ENCODE assay signal across 20 mouse cellular contexts in genomic region chr1:38860207-38860606, GRCm38 (mm10). TPM values are rescaled to one million over a fixed set of nuclear protein-coding genes. Genes with fewer than 3 reads are reported as not detected.
DNase-seq lines count a peak whose midpoint lies in the region; ATAC-seq and TF ChIP-seq lines count a peak whose summit lies in the region.
"Had no signal": no experiment of that assay in that cellular context is flagged by ENCODE, and none has a peak within 500 bp of the region (broad histone marks: within the 10 kb centered on the region; RNA-seq: fewer than 3 reads in every experiment).

No protein-coding gene starts in this region.

- H3K79me2 ChIP-seq in liver, adult 2 months (ENCODE audit: control insufficient read depth, insufficient read depth, low read length) = no peaks in the 10 kb centered on the region

- H3K9me3 ChIP-seq in ES-E14 (ENCODE audit: control insufficient read depth, insufficient read depth, low read depth, low read length) = no peaks in the 10 kb centered on the region
- H3K9me3 ChIP-seq: forebrain, embryonic 13.5 days; limb, embryonic 12.5 days; liver, embryonic 13.5 days; neural tube, embryonic 12.5 days had no signal

- H3K4me3 ChIP-seq in liver, adult 2 months (ENCODE audit: insufficient read depth, low read depth, low read length) = no peak overlapping the region
- no peak overlapping the region for H3K4me3 ChIP-seq in ES-E14 (ENCODE audit: insufficient read depth in 1 of 2, low read depth in 1 of 2, low read length in 2 of 2, poor library complexity in 1 of 2, severe bottlenecking in 1 of 2)
- H3K4me3 ChIP-seq: forebrain, embryonic 13.5 days; limb, embryonic 12.5 days; liver, embryonic 13.5 days; neural tube, embryonic 12.5 days had no signal

- in situ Hi-C loops in ES-E14 (cut with MboI; ENCODE audit: low sequenced_read_pairs in 2 of 2, unreplicated experiment in 2 of 2) = loop anchor here in 1 of 2 experiments (10.0 kb wide), 1 partner anchor 75 kb away; the partner anchor contains the start of gene Nms

- peak; percentile 8 for DNase-seq in liver, adult 2 months (ENCODE audit: extremely low read depth, low read depth, low spot score)
- no peak for DNase-seq in liver
- DNase-seq in 416B (ENCODE audit: low read depth) = peak; percentile 37
- DNase-seq in ES-E14 (ENCODE audit: low read depth, low spot score) = no peak
- DNase-seq in cerebellum, adult 9-11 months = no peak
- DNase-seq: adrenal gland, postnatal 14 days; cerebellum, adult 9-10 months; heart, postnatal 14 days; kidney, adult 11 months; kidney, postnatal 4 days; liver, embryonic 13.5 days; lung, adult 2 months; lung, postnatal 4 days; right cerebral cortex, postnatal 14 days had no signal

- WGBS in liver, adult 2 months = 84% methylated on average over 5 of the region's 5 CpGs

- no peaks in the 10 kb centered on the region for H3K27me3 ChIP-seq in liver, adult 2 months (ENCODE audit: control insufficient read depth, insufficient read depth, low read length)
- H3K27me3 ChIP-seq: forebrain, embryonic 13.5 days; limb, embryonic 12.5 days; liver, embryonic 13.5 days; neural tube, embryonic 12.5 days had no signal

- TF ChIP-seq POLR2A in liver, adult 2 months (IDR thresholded peaks at IDR 0.05; ENCODE audit: extremely low read depth, insufficient read depth, low read length) = no peak

- no peak overlapping the region for H3K9ac ChIP-seq in liver, adult 2 months (ENCODE audit: low read depth, low read length)
- no peak overlapping the region for H3K9ac ChIP-seq in ES-E14 (ENCODE audit: insufficient read depth, low read depth, low read length, poor library complexity, severe bottlenecking)
- H3K9ac ChIP-seq: forebrain, embryonic 13.5 days; limb, embryonic 12.5 days; liver, embryonic 13.5 days; neural tube, embryonic 12.5 days had no signal

- peaks cover 5% of the 10 kb centered on the region; the same call in 1 of the 2 replicates for H3K4me1 ChIP-seq in liver, adult 2 months (ENCODE audit: control insufficient read depth, insufficient read depth, low read length)
- H3K4me1 ChIP-seq in ES-E14 (ENCODE audit: control insufficient read depth in 2 of 2, insufficient read depth in 2 of 2, low read length in 2 of 2, poor library complexity in 1 of 2) = no peaks in the 10 kb centered on the region
- H3K4me1 ChIP-seq: forebrain, embryonic 13.5 days; limb, embryonic 12.5 days; liver, embryonic 13.5 days; neural tube, embryonic 12.5 days had no signal

- no peak overlapping the region for H3K27ac ChIP-seq in liver, adult 2 months (replicated peaks; ENCODE audit: insufficient read depth, low read depth, low read length)
- H3K27ac ChIP-seq in ES-E14 (ENCODE audit: insufficient read depth, low read depth, low read length, poor library complexity, severe bottlenecking) = no peak overlapping the region
- H3K27ac ChIP-seq: forebrain, embryonic 13.5 days; limb, embryonic 12.5 days; liver, embryonic 13.5 days; neural tube, embryonic 12.5 days had no signal

- ATAC-seq in erythroid progenitor cell, adult 5-6 weeks (replicated peaks; ENCODE audit: low FRiP score, poor library complexity, severe bottlenecking) = peak; percentile 64; the same call in 1 of the 2 replicates
- ATAC-seq in cerebellum, adult (ENCODE audit: insufficient number of reproducible peaks, low FRiP score, low TSS enrichment) = no peak
- ATAC-seq: activated CD4-positive, CD25-positive, alpha-beta regulatory T cell, adult 4 months had no signal

- no peak for TF ChIP-seq CTCF in liver, adult 2 months (IDR thresholded peaks at IDR 0.05; ENCODE audit: low read depth, low read length)

- no peaks in the 10 kb centered on the region for H3K36me3 ChIP-seq in liver, adult 2 months (ENCODE audit: control insufficient read depth, insufficient read depth, low read length)
- peaks cover 2% of the 10 kb centered on the region; the same call in 1 of the 2 replicates for H3K36me3 ChIP-seq in ES-E14 (ENCODE audit: control insufficient read depth, insufficient read depth, low read length, poor library complexity, severe bottlenecking)
- H3K36me3 ChIP-seq: limb, embryonic 12.5 days; liver, embryonic 13.5 days had no signal

TF ChIP-seq in ES-E14, 5 proteins besides CTCF, POLR2A, EP300 and RAD21:
- TF ChIP-seq MAFK (IDR thresholded peaks at IDR 0.05; ENCODE audit: insufficient read depth, low read depth, low read length) = peak; percentile 90
- TF ChIP-seq CHD2 (IDR thresholded peaks at IDR 0.05; ENCODE audit: low read depth, low read length) = no peak

RNA-seq across cellular contexts. Expression of gene Lonrf2, which starts 23.7 kb away (rescaled TPM):
- total RNA-seq in liver, adult 2 months (2014; rRNA removed) = not detected in 2 replicates
- not detected in 2 replicates for polyA plus RNA-seq in liver, adult 2 months (2012; rRNA removed)
- 0.69 and 1.5 TPM in 2 replicates for total RNA-seq in ES-E14 (2012; rRNA removed)
- total RNA-seq in erythroid progenitor cell, adult 5-6 weeks (2015; ENCODE audit: low replicate concordance) = 1.1 TPM in 1 of 2 replicates, not detected in the other
- total RNA-seq in erythroid progenitor cell, adult 5-6 weeks (2017; ENCODE audit: low replicate concordance) = under 0.01 and 0.26 TPM in 2 replicates
- polyA plus RNA-seq: activated CD4-positive, CD25-positive, alpha-beta regulatory T cell, adult 4 months had no signal

RNA-seq across cellular contexts. Expression of gene Chst10, which starts 37.8 kb away (rescaled TPM):
- total RNA-seq in liver, adult 2 months (2014; rRNA removed) = 0.07 and 0.09 TPM in 2 replicates
- polyA plus RNA-seq in liver, adult 2 months (2012; rRNA removed) = 0.05 and 0.07 TPM in 2 replicates
- total RNA-seq in ES-E14 (2012; rRNA removed) = 5.1 and 8.9 TPM in 2 replicates
- total RNA-seq in erythroid progenitor cell, adult 5-6 weeks (2015; ENCODE audit: low replicate concordance) = 24.1 and 38.1 TPM in 2 replicates
- 27.5 and 37.8 TPM in 2 replicates for total RNA-seq in erythroid progenitor cell, adult 5-6 weeks (2017; ENCODE audit: low replicate concordance)

Comparison
In these comparisons a context has a peak if more than half of its experiments do, and no peak if none do; other contexts are left out.
1. DNase-seq: peak in liver, adult 2 months (single experiment) and 416B (single experiment); none in liver (single experiment), ES-E14 (single experiment) and cerebellum, adult 9-11 months (single experiment).